Mouse (Mus musculus): ENCODE measurements around the gene Taok2.

The Taok2 gene

GRCm38 (mm10) chr7:126823940-126824339 is 60.6 kb downstream of the Taok2 start:
- no peak for DNase-seq

GRCm38 (mm10) chr7:126823202-126823711 is 61.2 kb downstream of the Taok2 start:
- DNase-seq: peak; percentile 38

GRCm38 (mm10) chr7:126822741-126823140 is 61.8 kb downstream of the Taok2 start:
- DNase-seq: peak; percentile 23

- DNase-seq: peak; percentile 78
These were observed 62.5 kb downstream of the Taok2 start for GRCm38 (mm10) chr7:126821835-126822511.

- DNase-seq: no peak
These were observed 65.7 kb downstream of the Taok2 start for GRCm38 (mm10) chr7:126818818-126819217.

GRCm38 (mm10) chr7:126817595-126817994 is 66.9 kb downstream of the Taok2 start:
- no peak for DNase-seq

GRCm38 (mm10) chr7:126816494-126816893 is 68.0 kb downstream of the Taok2 start:
- DNase-seq: no peak

- no peak for DNase-seq
These were observed 68.7 kb downstream of the Taok2 start for GRCm38 (mm10) chr7:126815726-126816222.
